Comparison of ENCODE assay signal across 9 mouse cellular contexts in genomic region chr2:180805966-180806365, GRCm38 (mm10). TPM values are rescaled to one million over a fixed set of nuclear protein-coding genes. Genes with fewer than 3 reads are reported as not detected.
DNase-seq lines count a peak whose midpoint lies in the region; ATAC-seq and TF ChIP-seq lines count a peak whose summit lies in the region.
"Had no signal": no experiment of that assay in that cellular context is flagged by ENCODE, and none has a peak within 500 bp of the region (broad histone marks: within the 10 kb centered on the region; RNA-seq: fewer than 3 reads in every experiment).

No protein-coding gene starts in this region.

- ATAC-seq in hindbrain, embryonic 16.5 days: peak; percentile 63
- peak; percentile 81 for ATAC-seq in midbrain, postnatal 0 days (ENCODE audit: low FRiP score)

- peak; percentile 91 for TF ChIP-seq CTCF in midbrain, postnatal 0 days (IDR thresholded peaks at IDR 0.05)

- no peaks in the 10 kb centered on the region for H3K9me3 ChIP-seq in hindbrain, embryonic 16.5 days (ENCODE audit: control insufficient read depth, low read length)
- no peaks in the 10 kb centered on the region for H3K9me3 ChIP-seq in midbrain, postnatal 0 days (ENCODE audit: low read length)
- H3K9me3 ChIP-seq: embryonic facial prominence, embryonic 15.5 days; liver, embryonic 13.5 days had no signal

- no peaks in the 10 kb centered on the region for H3K4me1 ChIP-seq in hindbrain, embryonic 16.5 days (ENCODE audit: control insufficient read depth, insufficient read depth, low read depth, low read length)
- H3K4me1 ChIP-seq in midbrain, postnatal 0 days (ENCODE audit: insufficient read depth, low read length): no peaks in the 10 kb centered on the region
- H3K4me1 ChIP-seq: embryonic facial prominence, embryonic 15.5 days; liver, embryonic 13.5 days had no signal

- no peaks in the 10 kb centered on the region for H3K27me3 ChIP-seq in hindbrain, embryonic 16.5 days (replicated peaks; ENCODE audit: control insufficient read depth, insufficient read depth, low read length)
- no peaks in the 10 kb centered on the region for H3K27me3 ChIP-seq in midbrain, postnatal 0 days (ENCODE audit: insufficient read depth, low read length)
- H3K27me3 ChIP-seq: embryonic facial prominence, embryonic 15.5 days; liver, embryonic 13.5 days had no signal

- H3K27ac ChIP-seq in hindbrain, embryonic 16.5 days (ENCODE audit: low read depth, low read length): no peak overlapping the region
- no peak overlapping the region for H3K27ac ChIP-seq in midbrain, postnatal 0 days (ENCODE audit: low read depth, low read length)
- H3K27ac ChIP-seq: embryonic facial prominence, embryonic 15.5 days; liver, embryonic 13.5 days had no signal

- H3K4me3 ChIP-seq in hindbrain, embryonic 16.5 days (ENCODE audit: low read length): no peak overlapping the region
- no peak overlapping the region for H3K4me3 ChIP-seq in midbrain, postnatal 0 days (ENCODE audit: low read depth, low read length)
- H3K4me3 ChIP-seq: embryonic facial prominence, embryonic 15.5 days; liver, embryonic 13.5 days had no signal

- no peak overlapping the region for H3K9ac ChIP-seq in hindbrain, embryonic 16.5 days (ENCODE audit: low read depth, low read length)
- H3K9ac ChIP-seq in midbrain, postnatal 0 days (replicated peaks; ENCODE audit: low read length, poor library complexity, severe bottlenecking): no peak overlapping the region
- H3K9ac ChIP-seq: embryonic facial prominence, embryonic 15.5 days; liver, embryonic 13.5 days had no signal

- H3K36me3 ChIP-seq in hindbrain, embryonic 16.5 days (ENCODE audit: control insufficient read depth, insufficient read depth, low read length): no peaks in the 10 kb centered on the region
- H3K36me3 ChIP-seq in midbrain, postnatal 0 days (ENCODE audit: insufficient read depth, low read length): no peaks in the 10 kb centered on the region
- H3K36me3 ChIP-seq: embryonic facial prominence, embryonic 15.5 days; liver, embryonic 13.5 days had no signal

- H3K4me2 ChIP-seq in hindbrain, embryonic 16.5 days (ENCODE audit: low read length): no peak overlapping the region
- H3K4me2 ChIP-seq in midbrain, postnatal 0 days (ENCODE audit: low read depth, low read length, poor library complexity, severe bottlenecking): no peak overlapping the region
- H3K4me2 ChIP-seq: embryonic facial prominence, embryonic 15.5 days; liver, embryonic 13.5 days had no signal

- WGBS in hindbrain, embryonic 16.5 days: 44% methylated on average over 1 of the region's 1 CpGs
- WGBS in midbrain, postnatal 0 days: 60% methylated on average over 1 of the region's 1 CpGs

- peak; percentile 16 for DNase-seq in ovary, postnatal 36 days (ENCODE audit: low spot score)
- no peak for DNase-seq in ovary, postnatal 10 days (ENCODE audit: low spot score)
- peak; percentile 45 for DNase-seq in adrenal gland, postnatal 10 days
- DNase-seq in embryo, embryonic 10.5 days (ENCODE audit: low spot score): peak; percentile 66
- DNase-seq in midbrain, postnatal 0 days (ENCODE audit: low spot score): peak; percentile 76
- no peak for DNase-seq in T-cell, adult 2 months (ENCODE audit: low spot score)
- DNase-seq: liver, embryonic 13.5 days had no signal

RNA-seq across cellular contexts. Expression of gene Bhlhe23, which starts 29.3 kb away (rescaled TPM):
- not detected for total RNA-seq in adrenal gland, postnatal 10 days (2021)
- polyA plus RNA-seq in hindbrain, embryonic 16.5 days (2015; fragmentation: Nextera tagmentation; extraction: Ambion mirVana): 0.36 and 0.69 TPM in 2 replicates
- total RNA-seq in midbrain, postnatal 0 days (2014; rRNA removed): 7.6 and 7.9 TPM in 2 replicates
- 5.9 and 6.0 TPM in 2 replicates for polyA plus RNA-seq in midbrain, postnatal 0 days (2015; fragmentation: Nextera tagmentation; extraction: Ambion mirVana)
- polyA plus RNA-seq: embryonic facial prominence, embryonic 15.5 days; liver, embryonic 13.5 days had no signal

Comparison
In these comparisons a context has a peak if more than half of its experiments do, and no peak if none do; other contexts are left out.
1. DNase-seq: peak in ovary, postnatal 36 days (single experiment), adrenal gland, postnatal 10 days (single experiment), embryo, embryonic 10.5 days (single experiment) and midbrain, postnatal 0 days (single experiment); none in ovary, postnatal 10 days (single experiment) and T-cell, adult 2 months (single experiment).